Mouse (Mus musculus) kidney, embryonic 15.5 days (tissue): ENCODE results near the gene Zfp280d. TPM values are rescaled to one million over a fixed set of nuclear protein-coding genes. Genes with fewer than 3 reads are reported as not detected.

ENCODE experiments used
- ATAC-seq: fragments of 200-750 bp; cut with Nextera tagmentation; replicated peaks from 2 replicates; pipeline ENCODE4 v1.8.0; 2017; ENCODE audit warnings: moderate TSS enrichment; ENCODE audit not compliant: low FRiP score
- H3K27ac ChIP-seq: fragments of 300-500 bp; sonication (generic); 2 replicates; pipeline ENCODE4 v1.5.1; 2015; ENCODE audit warnings: mild to moderate bottlenecking, inconsistent platforms
- H3K27me3 ChIP-seq: fragments of 300-500 bp; sonication (generic); 2 replicates; pipeline ENCODE4 v1.6.1; 2015; ENCODE audit warnings: inconsistent platforms
- H3K36me3 ChIP-seq: fragments of 300-500 bp; sonication (generic); 2 replicates; pipeline ENCODE4 v1.6.1; 2015; ENCODE audit warnings: inconsistent platforms
- H3K4me1 ChIP-seq: fragments of 300-500 bp; sonication (generic); 2 replicates; pipeline ENCODE4 v1.6.1; 2015; ENCODE audit warnings: inconsistent platforms
- H3K4me2 ChIP-seq: fragments of 300-500 bp; sonication (generic); 2 replicates; pipeline ENCODE4 v1.6.1; 2015; ENCODE audit warnings: moderate library complexity, mild to moderate bottlenecking, inconsistent platforms
- H3K4me3 ChIP-seq: fragments of 300-500 bp; sonication (generic); replicated peaks from 2 replicates; pipeline ENCODE4 v1.5.1; 2015; ENCODE audit warnings: mild to moderate bottlenecking, inconsistent platforms
- H3K9ac ChIP-seq: fragments of 300-500 bp; sonication (generic); 2 replicates; pipeline ENCODE4 v1.6.1; 2015; ENCODE audit warnings: mild to moderate bottlenecking, inconsistent platforms
- H3K9me3 ChIP-seq: fragments of 300-500 bp; sonication (generic); replicated peaks from 2 replicates; pipeline ENCODE4 v1.6.1; 2016; ENCODE audit warnings: inconsistent platforms
- WGBS: fragments of 180-500 bp; shearing (Covaris S2); methylation state at CpG from one replicate; pipeline ENCODE4 v1.1.7; 2015; ENCODE audit warnings: mixed read lengths; 5-methylcytosine and 5-hydroxymethylcytosine counted together
- polyA plus RNA-seq: library from polyadenylated mRNA; unstranded; fragments of >200 nt; fragmentation: Nextera tagmentation; extraction: Ambion mirVana; gene quantifications from 2 replicates; pipeline ENCODE4 v1.2.1, GENCODE M21; 2015

The Zfp280d gene
- polyA plus RNA-seq, 1 experiment from 2014 or later = 41.3 TPM

DNA sequence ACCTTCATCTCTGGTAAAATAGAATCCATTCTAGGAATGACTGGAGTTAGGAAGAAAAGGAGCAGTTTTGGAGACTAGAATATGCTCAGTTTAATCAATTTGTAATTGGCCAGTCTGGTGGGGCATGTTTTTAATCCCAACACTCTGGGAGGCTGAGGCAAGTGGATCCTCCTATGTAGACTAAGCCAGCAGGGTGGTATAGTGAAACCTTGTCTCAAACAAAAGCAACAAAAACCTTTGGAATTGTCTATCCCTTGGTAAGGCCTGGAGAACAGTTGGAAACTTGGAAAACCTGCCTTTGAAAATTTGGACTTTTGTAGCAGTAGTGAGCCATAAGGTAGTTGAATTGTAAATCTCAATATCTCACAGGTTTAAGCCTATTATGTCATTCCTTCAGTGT lies 2.3 kb downstream of the Zfp280d start:
- Histone ChIP-seq H3K27ac (no peak overlapping the region), H3K4me3 (no peak overlapping the region), H3K36me3 (no peaks in the 10 kb centered on the region), H3K9me3 (0 out of 2 replicates have a peak, but pooled peaks cover 3% of the 10 kb centered on the region), H3K27me3 (no peaks in the 10 kb centered on the region), H3K4me1 (peaks cover 13% of the 10 kb centered on the region), H3K4me2 (0 out of 2 replicates have a peak overlapping the region, but pooled peaks have one; percentile 19), H3K9ac (no peak overlapping the region)
- ATAC-seq = no peak

DNA sequence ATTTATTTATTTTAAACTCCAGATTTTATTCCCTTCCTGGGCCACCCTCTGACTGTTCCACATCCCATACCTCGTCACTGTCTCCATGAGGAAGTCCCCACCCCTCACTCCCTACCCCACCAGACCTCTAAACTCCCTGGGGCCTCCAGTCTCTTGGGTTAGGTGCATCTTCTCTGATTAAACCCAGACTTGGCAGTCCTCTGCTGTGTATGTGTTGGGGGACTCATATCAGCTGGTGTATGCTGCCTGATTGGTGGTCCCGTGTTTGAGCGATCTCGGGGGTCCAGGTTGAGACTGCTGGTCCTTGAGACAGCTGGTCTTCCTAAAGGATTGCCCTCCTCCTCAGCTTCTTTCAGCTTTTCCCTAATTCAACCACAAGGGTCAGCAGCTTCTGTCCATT lies 5.3 kb downstream of the Zfp280d start:
- Histone ChIP-seq H3K27me3 (no peaks in the 10 kb centered on the region), H3K4me1 (peaks cover 10% of the 10 kb centered on the region), H3K9ac (no peak overlapping the region), H3K4me2 (no peak overlapping the region), H3K4me3 (no peak overlapping the region), H3K9me3 (no peaks in the 10 kb centered on the region; the same call in 1 of the 2 replicates), H3K36me3 (no peaks in the 10 kb centered on the region), H3K27ac (no peak overlapping the region)
- no peak for ATAC-seq
- WGBS = 89% methylated on average over 4 of the region's 4 CpGs

DNA sequence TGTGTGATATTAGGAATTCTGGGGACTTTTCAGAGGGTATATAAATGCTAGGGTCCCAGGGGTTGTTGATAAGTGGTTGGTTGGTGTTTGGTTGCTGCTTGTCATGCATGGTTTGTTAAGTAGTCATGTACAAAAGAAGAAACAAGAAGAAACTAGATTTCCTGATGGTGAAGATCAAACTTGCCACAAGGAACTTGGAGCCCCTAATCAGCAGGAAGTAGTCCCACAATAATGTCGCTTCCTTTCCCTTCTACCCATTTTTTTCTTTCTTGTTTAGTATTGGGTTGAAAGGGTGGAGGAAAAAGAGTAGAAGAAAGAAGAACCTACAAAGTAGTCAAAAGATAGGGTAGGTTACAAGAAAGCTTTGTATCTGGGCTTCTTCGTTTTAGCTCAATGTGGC lies 13.0 kb downstream of the Zfp280d start:
- Histone ChIP-seq H3K27ac (no peak overlapping the region), H3K4me2 (no peak overlapping the region), H3K4me3 (no peak overlapping the region), H3K36me3 (peaks cover 18% of the 10 kb centered on the region; the same call in 1 of the 2 replicates), H3K9me3 (no peaks in the 10 kb centered on the region; the same call in 1 of the 2 replicates), H3K27me3 (no peaks in the 10 kb centered on the region), H3K9ac (no peak overlapping the region), H3K4me1 (peaks cover 14% of the 10 kb centered on the region; the same call in 1 of the 2 replicates)
- 86% methylated on average over 2 of the region's 2 CpGs for WGBS
- no peak for ATAC-seq

DNA sequence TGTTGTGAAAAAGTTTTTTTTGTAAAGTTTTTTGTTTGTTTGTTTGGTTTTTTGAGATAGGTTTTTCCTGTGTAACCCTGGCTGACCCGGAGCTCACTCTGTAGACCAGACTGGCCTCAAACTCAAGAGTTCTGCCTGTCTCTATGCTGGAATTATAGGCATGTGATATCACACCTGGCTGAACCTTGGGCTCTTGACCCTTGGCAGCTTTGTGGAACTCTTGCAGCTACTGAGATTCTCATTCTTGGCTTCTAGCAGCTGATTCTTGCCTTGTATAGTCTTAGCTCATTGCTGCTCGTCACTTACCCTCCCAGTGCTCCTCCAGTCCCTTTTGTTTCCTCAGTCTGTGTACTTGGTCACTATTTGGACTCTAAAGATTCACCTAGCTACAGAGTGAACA lies 13.6 kb downstream of the Zfp280d start:
- ATAC-seq = no peak
- no peaks in the 10 kb centered on the region for H3K27me3 ChIP-seq

DNA sequence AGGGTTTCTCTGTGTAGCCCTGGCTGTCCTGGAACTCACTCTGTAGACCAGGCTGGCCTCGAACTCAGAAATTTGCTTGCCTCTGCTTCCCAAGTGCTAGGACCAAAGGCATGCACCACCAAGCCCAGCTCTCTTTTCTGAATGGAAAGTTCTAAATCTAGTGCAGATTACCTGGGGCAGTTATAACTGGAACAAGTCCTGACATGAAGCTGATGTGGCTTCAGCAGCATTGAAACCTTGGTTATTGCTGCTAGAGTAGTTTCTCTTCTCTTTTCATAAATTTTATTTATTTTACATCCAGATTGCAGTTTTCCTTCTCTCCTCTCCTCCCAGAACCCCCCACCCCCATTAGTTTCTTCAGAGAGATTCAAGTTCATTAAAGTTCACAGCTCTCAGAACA lies 14.4 kb downstream of the Zfp280d start:
- no peak overlapping the region for H3K9ac ChIP-seq
- no peak overlapping the region for H3K4me3 ChIP-seq
- 88% methylated on average over 1 of the region's 1 CpGs for WGBS
- H3K36me3 ChIP-seq = peaks cover 18% of the 10 kb centered on the region; the same call in 1 of the 2 replicates
- no peaks in the 10 kb centered on the region for H3K27me3 ChIP-seq
- no peaks in the 10 kb centered on the region for H3K9me3 ChIP-seq
- no peak overlapping the region for H3K4me2 ChIP-seq
- no peak overlapping the region for H3K27ac ChIP-seq
- no peak for ATAC-seq
- H3K4me1 ChIP-seq = peaks cover 14% of the 10 kb centered on the region; the same call in 1 of the 2 replicates

More for the DNA sequence above, 13.6 kb downstream of the Zfp280d start:
- H3K9me3 ChIP-seq = no peaks in the 10 kb centered on the region; the same call in 1 of the 2 replicates
- H3K4me2 ChIP-seq = no peak overlapping the region
- peaks cover 14% of the 10 kb centered on the region; the same call in 1 of the 2 replicates for H3K4me1 ChIP-seq
- H3K4me3 ChIP-seq = no peak overlapping the region
- peaks cover 18% of the 10 kb centered on the region; the same call in 1 of the 2 replicates for H3K36me3 ChIP-seq
- no peak overlapping the region for H3K9ac ChIP-seq
- WGBS = 87% methylated on average over 2 of the region's 2 CpGs
- no peak overlapping the region for H3K27ac ChIP-seq

DNA sequence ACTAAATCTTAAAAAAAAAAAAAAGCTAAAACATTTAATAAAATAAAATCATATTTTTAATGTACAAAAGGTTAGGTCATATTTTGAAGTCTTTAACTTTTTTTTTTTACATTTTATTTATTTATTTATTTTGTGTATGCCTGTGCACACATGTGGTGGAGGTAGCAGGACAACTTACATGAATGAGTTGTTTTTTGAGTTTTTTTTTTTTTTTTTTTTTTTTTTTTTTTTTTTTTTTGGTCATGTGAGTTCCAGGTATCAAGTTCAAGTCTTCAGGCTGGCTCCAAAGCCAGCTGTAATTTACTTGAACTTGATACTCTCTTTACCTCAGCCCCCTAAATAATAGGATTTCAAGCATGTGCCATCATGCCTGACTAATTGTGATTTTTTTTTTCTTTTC lies 19.4 kb downstream of the Zfp280d start:
- Histone ChIP-seq H3K9ac (no peak overlapping the region), H3K4me3 (no peak overlapping the region), H3K4me1 (no peaks in the 10 kb centered on the region), H3K9me3 (no peaks in the 10 kb centered on the region), H3K27ac (no peak overlapping the region), H3K4me2 (no peak overlapping the region), H3K36me3 (peaks cover 9% of the 10 kb centered on the region), H3K27me3 (no peaks in the 10 kb centered on the region)
- no peak for ATAC-seq

DNA sequence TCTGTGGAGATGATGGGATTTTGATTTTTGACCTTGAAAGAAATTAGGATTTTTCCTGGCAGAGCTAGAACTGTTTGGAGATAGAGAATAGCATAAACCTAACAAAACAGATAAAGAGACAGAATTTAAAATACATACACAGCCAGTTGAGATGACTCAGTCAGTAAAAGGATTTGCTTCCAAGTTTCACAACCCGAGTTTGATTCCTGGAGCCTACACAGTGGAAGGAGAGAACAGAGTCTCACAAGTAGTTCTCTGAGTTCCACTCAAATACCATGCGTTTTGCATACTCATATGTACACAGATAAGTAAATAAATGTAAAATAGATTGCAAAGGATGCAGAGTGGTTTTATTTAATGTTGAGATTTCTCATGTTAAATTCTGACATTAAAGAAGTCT lies 35.1 kb downstream of the Zfp280d start:
- H3K27me3 ChIP-seq = no peaks in the 10 kb centered on the region
- no peaks in the 10 kb centered on the region for H3K4me1 ChIP-seq
- peaks cover 39% of the 10 kb centered on the region for H3K36me3 ChIP-seq
- no peak for ATAC-seq
- H3K27ac ChIP-seq = no peak overlapping the region
- WGBS = 93% methylated on average over 2 of the region's 2 CpGs
- no peak overlapping the region for H3K9ac ChIP-seq
- no peak overlapping the region for H3K4me3 ChIP-seq
- no peak overlapping the region for H3K4me2 ChIP-seq
- H3K9me3 ChIP-seq = no peaks in the 10 kb centered on the region

DNA sequence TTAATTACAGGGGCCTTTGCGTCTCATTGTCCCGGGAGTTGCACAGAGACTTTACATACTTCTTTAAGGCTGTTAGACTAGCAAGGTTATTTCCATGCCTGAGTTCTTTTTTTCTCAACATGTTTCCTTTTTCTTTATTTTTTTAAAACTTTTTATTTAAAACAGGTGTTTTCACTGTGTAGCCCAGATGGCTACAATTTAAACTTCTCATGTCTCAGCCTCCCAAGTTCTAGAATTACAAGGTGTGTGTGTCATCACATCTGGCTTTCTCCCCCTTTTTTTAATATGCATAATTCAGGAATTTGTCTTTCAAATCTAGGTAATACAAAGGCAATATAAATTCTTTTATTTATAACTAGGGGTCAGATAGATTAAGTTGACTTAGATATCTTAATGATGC lies 58.6 kb downstream of the Zfp280d start:
- no peak for ATAC-seq
- 91% methylated on average over 2 of the region's 2 CpGs for WGBS
- peaks cover 40% of the 10 kb centered on the region for H3K36me3 ChIP-seq
- no peaks in the 10 kb centered on the region for H3K27me3 ChIP-seq
- no peak overlapping the region for H3K27ac ChIP-seq
- no peak overlapping the region for H3K4me3 ChIP-seq
- no peaks in the 10 kb centered on the region for H3K9me3 ChIP-seq
- no peak overlapping the region for H3K9ac ChIP-seq
- H3K4me2 ChIP-seq = no peak overlapping the region
- H3K4me1 ChIP-seq = no peaks in the 10 kb centered on the region

DNA sequence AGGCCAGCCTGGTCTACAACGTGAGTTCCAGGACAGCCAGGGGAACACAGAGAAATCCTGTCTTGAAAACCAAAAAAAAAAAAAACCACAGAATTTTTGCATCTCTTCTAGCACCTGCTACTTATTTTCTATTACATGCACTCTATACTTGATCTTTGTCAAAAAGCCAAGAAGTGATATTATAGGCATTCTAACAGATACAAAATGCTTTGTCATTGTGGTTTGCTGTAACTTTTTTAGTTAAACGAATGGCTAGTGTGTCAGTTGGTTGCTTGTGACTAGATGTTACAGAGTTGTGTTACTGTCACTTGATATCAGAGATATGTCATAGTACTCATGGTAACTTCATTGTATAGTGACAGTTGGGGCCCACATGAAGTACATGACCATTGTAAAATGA lies 61.4 kb downstream of the Zfp280d start:
- no peaks in the 10 kb centered on the region for H3K4me1 ChIP-seq
- no peak overlapping the region for H3K9ac ChIP-seq
- peaks cover 36% of the 10 kb centered on the region for H3K36me3 ChIP-seq
- no peaks in the 10 kb centered on the region for H3K9me3 ChIP-seq
- H3K27ac ChIP-seq = no peak overlapping the region
- H3K4me3 ChIP-seq = no peak overlapping the region
- no peaks in the 10 kb centered on the region for H3K27me3 ChIP-seq
- H3K4me2 ChIP-seq = no peak overlapping the region
- no peak for ATAC-seq
- 89% methylated on average over 2 of the region's 2 CpGs for WGBS

DNA sequence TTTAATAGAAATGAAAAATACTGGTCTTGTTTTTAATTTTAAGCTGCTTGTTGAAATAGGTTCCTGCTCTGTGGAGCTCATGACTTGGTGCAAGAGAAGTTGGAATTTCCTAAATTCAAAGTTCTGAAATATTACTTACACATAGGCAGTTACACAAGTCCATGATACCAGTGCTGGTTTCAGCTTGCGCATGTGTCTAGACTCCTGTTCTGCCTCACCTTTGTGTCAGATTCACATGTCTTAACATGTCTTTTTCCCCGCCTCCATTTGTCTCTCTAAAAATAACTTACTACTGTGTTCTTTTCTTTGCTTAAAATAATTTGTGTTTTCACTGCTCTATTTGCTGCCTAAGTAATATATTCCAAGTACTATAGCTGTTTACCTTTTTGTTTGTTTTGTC lies 64.5 kb downstream of the Zfp280d start:
- Histone ChIP-seq H3K27me3 (no peaks in the 10 kb centered on the region), H3K36me3 (peaks cover 32% of the 10 kb centered on the region), H3K9me3 (no peaks in the 10 kb centered on the region), H3K4me1 (no peaks in the 10 kb centered on the region), H3K4me3 (no peak overlapping the region), H3K27ac (no peak overlapping the region), H3K4me2 (no peak overlapping the region), H3K9ac (no peak overlapping the region)
- no peak for ATAC-seq
- WGBS = 92% methylated on average over 2 of the region's 2 CpGs

DNA sequence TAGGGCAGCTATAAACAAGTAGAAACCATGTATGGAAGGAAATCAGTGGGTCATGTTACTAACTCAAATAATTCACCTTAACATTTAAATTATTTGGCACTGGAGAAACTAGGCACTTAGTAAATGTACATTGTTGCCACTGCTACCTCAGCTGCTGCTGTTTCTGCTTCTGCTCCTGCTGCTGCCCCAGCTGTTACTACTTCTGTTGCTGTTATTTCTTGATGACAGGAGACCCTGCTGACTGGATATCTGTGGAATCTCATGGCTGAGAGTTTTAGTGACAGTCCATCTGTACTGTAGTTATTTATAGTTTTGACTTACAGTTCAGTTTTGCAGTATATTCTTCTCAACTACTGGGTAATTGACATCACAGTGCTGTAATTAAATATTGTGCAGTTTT lies 69.2 kb downstream of the Zfp280d start:
- Histone ChIP-seq H3K4me2 (no peak overlapping the region), H3K4me1 (no peaks in the 10 kb centered on the region), H3K27me3 (no peaks in the 10 kb centered on the region), H3K9me3 (no peaks in the 10 kb centered on the region), H3K4me3 (no peak overlapping the region), H3K9ac (no peak overlapping the region), H3K27ac (no peak overlapping the region), H3K36me3 (peaks cover 45% of the 10 kb centered on the region)
- ATAC-seq = no peak

DNA sequence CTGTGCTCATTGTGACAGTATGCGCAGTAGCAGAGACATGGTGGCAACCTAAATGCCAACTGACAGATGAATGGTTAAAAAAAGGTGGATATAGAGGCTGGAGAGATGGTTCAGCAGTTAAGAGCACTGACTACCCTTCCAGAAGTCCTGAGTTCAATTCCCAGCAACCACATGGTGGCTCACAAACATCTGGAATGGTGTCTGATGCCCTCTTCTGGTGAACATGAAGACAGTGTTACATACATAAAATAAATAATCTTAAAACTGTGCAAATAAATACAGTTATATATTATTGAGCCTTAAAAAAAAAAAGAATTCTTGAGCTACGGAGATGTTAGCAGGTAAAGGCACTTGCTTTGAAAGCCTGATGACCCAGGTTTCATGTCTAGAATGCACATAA lies 97.7 kb downstream of the Zfp280d start:
- no peak for ATAC-seq
- H3K4me2 ChIP-seq = no peak overlapping the region
- H3K4me1 ChIP-seq = no peaks in the 10 kb centered on the region
- H3K9ac ChIP-seq = no peak overlapping the region
- 91% methylated on average over 2 of the region's 2 CpGs for WGBS
- no peak overlapping the region for H3K4me3 ChIP-seq
- H3K27ac ChIP-seq = no peak overlapping the region
- H3K9me3 ChIP-seq = no peaks in the 10 kb centered on the region
- H3K27me3 ChIP-seq = no peaks in the 10 kb centered on the region
- peaks cover under 1% of the 10 kb centered on the region for H3K36me3 ChIP-seq

DNA sequence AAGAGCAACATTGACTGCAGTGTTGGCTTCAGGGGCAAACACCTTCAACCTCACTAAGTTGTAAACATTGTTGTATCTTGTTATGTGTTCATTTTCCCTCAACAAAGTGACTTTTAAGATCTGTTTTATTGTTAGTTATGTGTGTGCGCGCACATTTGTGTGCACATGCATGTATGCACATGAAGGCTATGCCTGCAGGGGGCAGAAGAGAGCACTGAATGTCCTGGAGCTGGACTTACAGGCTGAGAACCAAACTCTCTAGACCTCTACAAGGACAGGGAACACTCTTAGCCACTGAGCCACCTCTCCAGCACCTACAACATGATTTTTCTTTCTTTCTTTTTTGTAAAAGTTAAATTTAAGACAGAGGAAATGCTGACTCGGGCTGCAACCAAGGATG lies 99.4 kb downstream of the Zfp280d start:
- no peaks in the 10 kb centered on the region for H3K4me1 ChIP-seq
- WGBS = 88% methylated on average over 3 of the region's 3 CpGs

More for the DNA sequence above, 99.4 kb downstream of the Zfp280d start:
- no peak overlapping the region for H3K4me3 ChIP-seq
- H3K27ac ChIP-seq = no peak overlapping the region
- H3K36me3 ChIP-seq = no peaks in the 10 kb centered on the region
- H3K27me3 ChIP-seq = no peaks in the 10 kb centered on the region
- no peak overlapping the region for H3K9ac ChIP-seq
- H3K4me2 ChIP-seq = no peak overlapping the region
- no peak for ATAC-seq
- no peaks in the 10 kb centered on the region for H3K9me3 ChIP-seq
